Mouse (Mus musculus): ENCODE data around the gene Podxl2. TPM values are rescaled to one million over a fixed set of nuclear protein-coding genes. Genes with fewer than 3 reads are reported as not detected.

Podxl2 gene
- polyA plus RNA-seq (2017; shearing (Covaris generic)) = not detected

DNA sequence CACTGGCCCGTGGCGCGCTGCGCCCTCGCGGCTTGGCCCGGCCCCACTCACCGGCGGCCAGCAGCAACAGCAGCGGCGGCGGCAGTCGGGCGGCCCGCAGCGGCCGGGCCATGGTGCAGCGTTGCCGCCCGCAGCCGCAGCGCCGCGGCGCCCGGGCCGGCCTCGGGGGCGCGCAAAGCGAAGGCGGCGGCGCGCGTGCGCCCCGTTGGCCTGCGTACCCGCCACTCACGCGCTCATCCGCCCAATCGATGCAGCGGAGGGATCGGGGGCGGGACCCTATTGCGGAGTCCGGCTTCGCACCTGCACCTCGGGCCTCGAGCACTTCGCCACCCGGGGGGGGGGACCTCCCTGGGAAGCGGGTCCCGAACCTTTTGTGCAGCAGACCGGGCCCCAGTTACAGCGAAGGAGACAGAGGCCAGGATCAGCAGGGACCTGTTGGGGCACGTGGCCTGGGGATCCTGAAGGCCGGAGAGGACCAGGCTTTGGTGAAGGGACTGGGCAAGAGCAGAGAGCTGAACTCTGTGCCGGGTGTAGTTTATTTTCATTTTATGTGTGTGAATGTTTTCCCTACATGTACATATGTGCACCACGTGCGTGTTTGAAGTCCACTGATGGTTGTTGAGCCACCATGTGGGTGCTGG, at the start of gene Podxl2:
Gene Podxl2, minus strand, starts transcription at position 177 of the 641 bp plus-strand sequence.
- no peak for ATAC-seq

DNA sequence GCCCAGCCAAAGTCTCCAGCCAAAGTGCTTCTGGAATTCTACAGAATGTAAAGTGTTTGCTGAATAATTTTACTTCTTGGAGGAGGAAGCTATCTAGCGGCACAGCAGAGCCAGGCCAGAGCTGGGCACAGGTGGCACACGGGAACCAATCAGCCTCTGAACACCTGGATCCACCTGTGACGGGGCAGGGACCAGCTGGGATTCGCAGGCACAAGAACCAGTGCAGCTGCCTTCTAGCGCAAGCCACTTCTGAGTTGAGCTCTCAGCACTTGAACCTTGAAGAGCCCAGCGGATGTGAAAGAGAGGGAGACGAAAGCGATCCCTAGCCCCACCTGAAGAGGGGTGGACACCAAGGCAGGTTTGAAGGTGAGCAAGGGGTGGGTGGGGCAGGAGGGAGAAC, 44.0 kb upstream of the Podxl2 start:
- no peak for ATAC-seq

DNA sequence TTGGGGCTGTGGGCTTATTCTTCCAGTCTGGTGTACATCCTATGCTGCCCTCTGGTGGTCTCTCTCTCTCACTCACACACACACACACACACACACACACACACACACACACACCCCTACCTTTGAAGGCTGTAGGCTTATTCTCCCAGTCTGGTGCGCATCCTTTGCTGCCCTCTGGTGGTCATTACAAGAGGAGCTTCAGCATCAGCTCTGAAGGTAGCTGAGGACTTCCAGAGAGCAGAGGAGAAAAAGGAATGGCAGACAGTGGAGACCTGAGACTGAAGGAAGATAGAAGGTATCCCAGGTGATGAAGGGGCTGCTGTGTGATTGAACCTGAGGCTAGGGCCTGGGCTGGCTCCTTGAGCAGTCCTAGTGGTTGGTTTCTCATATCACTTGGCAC, 41.3 kb upstream of the Podxl2 start:
- ATAC-seq = peak; percentile 70

DNA sequence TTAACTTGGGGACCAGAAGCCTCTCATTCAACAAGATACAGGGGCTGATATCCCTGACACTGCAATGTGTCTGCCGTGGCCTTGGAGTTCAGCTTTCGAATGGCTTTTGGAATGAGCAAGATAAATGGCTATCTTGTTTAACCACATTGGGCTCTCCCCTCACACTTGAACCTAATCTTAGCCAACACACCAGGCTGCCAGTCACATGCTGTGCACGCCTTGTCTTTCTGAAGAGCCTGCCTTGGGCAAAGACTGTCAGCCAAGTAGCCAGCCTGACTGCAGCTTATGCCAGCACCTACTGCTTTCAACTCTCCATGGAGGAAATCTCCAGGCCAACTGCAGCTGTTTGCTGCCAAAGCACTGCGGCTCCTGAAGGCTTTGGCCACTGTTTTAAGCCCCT, 40.7 kb upstream of the Podxl2 start:
- no peak for ATAC-seq

DNA sequence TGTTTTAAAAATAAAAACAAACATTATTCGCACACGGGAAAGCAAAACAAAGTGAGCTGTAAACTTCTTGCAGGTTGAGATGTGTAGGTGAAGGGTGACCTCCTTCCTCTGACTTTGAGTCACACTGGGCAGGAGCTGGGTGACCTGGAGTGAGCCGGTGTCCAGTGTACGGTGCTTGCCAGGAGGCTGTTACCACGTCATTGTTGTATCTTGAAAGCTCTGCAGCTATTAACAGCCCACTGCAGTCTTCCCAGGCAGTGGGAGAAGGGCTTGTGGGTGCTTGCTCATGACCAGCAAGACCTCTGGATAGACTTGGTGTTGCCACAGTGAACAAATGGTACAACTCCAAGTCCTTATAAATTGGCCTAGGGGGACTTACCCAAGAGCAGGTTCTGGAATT, 40.0 kb upstream of the Podxl2 start:
- ATAC-seq = no peak

DNA sequence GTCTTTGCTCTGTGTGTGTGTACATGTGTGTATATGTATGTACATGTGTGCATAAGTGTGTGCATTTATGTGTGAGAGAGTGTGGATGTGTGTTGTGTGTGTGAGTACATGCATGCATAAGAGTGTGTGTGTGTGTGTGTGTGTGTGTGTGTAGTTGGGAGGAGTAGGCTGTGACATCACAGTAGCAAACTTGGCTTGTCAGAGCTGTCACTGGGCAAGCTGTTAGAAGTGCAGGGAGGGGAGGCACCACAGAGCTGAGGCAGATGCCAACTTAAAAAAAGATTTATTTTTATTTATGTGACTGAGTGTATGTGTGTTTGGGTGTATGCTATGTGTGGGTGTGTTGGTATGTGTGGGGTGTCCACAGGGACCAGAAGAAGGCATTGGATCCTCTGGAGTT, 38.6 kb upstream of the Podxl2 start:
- no peak for ATAC-seq

DNA sequence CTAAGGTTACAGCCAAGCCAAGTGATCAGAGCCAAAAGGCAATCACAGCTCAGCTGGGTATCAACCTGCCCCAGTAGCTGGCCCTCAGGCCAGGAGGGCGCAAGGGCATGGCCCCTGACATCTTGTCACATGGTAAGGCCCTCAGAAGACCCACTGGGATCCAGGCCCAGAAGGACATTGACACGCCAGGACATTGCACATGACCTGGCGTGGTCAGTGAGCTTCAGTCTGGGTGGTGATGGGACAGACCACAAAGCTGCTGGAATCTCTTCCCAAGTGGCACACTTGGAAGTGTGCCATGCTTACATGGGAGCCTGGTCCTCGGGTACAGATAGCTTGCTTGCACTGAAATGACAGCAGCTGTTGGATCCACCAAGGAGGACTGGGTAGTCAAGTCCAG, 38.2 kb upstream of the Podxl2 start:
- ATAC-seq = no peak

DNA sequence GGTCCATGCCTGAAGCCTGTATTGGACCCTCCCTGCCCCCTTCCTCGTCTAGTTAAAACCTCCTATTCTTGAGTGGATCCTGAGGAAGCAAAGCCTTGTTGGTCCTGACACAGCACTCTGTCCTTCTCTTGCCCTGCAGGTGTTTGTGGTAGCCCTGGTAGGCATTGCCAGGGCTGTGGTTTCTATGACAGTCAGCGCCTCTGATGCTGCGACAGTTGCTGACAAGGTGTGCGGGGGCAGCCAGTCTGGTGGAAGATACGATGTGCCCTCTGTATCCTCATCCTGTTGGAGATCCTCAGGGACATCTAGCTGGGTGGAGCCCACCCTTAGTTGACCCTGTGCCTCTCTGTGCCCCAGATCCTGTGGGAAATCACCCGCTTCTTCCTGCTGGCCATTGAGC, 34.3 kb upstream of the Podxl2 start:
- ATAC-seq = no peak

DNA sequence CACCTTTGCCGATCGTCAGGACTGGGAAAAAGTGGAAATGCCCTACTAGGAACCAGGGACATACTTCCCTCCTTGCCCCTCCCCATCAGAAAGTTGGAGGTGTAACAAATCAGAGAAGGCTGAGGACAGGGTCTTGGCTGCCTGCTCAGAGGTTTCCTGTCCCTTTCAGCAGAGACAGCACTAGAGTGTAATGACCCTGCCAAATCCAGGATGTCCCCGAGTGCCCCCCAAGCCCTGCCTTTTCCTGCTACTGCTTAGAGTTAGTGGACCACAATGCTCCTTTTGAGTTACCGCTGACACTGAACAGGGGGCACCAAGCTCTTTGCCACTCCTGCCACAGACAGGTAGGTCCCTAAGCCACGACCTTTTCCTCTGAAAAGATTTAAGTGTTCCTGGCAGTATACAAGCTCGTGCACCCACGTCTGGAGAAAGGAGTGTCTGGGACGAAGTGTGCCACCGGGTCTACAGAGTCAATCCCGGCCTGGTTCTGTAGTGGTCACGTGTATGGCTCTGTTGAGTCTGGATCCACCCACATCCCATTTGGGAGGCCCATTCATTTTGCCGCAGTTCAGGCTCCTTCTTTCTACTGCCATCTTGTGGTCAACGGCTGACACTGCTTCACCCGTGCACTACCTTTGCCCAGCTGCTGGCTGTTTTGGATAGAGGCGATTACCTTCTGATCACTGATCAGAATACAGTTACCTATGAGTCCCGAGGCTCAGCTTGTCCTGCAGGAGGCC, 31.7 kb upstream of the Podxl2 start:
- peak; percentile 39 for ATAC-seq

DNA sequence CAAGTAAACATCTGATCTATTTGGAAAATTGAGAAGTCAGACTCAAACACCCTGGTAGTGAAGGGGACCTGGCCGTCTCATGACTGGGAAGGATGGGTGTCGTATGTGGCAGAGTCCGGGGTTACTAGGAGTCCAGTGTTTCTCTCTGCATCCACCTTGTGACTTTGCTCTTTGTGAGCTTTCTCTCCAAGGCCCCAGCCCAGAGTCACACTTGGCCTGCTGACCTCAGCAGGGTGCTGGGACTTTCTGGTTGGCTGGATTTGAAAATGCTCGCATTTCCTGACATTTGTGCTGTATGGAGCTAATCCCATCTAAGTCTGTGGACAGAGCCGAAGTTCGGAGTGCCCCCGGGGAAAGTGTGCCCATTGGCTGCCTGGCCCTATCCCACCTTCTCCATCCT, 30.2 kb upstream of the Podxl2 start:
- no peak for ATAC-seq

DNA sequence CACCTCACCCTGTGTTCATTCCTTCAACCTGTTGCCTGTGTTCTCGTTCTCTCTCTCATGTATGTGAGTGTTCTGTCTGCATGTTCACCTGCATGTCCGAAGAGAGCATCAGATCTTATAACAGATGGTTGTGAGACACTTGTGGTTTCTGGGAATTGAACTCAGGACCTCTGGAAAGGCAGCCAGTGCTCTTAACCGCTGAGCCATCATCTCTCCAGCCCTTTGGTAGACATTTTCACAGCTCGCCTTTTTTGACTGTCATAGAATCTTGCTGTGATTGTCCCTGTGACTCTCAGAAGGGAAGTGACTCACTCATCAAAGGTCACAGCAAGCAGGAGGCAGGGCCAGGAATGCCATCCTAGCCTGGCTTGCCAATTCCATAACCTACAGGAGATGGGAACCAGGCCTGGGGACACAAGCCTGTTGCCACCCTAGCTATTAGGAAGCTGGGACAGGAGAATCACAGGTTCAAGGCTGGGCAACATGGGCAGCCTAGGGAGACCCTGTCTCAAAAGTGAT, 29.7 kb upstream of the Podxl2 start:
- no peak for ATAC-seq

DNA sequence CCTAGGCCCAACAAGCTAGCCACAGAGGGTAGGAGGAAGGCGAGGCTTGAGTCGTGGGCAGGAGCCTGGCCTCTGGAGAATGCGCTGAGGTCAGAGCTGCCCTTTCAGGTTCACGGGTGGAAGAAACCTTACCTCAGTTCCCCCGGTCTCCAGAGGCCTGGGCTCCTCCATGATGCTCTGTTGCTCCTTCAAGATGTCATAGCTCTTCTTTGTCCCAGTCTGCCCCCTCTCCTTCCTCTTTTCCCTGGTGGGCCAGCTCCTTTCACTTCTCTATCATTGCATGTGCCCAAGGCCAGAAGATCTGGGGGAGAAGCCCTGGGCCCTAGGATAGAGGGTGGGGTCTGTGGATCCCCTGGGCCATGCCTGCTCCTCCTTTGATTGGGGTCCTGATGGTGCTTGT, 28.9 kb upstream of the Podxl2 start:
- ATAC-seq = no peak

DNA sequence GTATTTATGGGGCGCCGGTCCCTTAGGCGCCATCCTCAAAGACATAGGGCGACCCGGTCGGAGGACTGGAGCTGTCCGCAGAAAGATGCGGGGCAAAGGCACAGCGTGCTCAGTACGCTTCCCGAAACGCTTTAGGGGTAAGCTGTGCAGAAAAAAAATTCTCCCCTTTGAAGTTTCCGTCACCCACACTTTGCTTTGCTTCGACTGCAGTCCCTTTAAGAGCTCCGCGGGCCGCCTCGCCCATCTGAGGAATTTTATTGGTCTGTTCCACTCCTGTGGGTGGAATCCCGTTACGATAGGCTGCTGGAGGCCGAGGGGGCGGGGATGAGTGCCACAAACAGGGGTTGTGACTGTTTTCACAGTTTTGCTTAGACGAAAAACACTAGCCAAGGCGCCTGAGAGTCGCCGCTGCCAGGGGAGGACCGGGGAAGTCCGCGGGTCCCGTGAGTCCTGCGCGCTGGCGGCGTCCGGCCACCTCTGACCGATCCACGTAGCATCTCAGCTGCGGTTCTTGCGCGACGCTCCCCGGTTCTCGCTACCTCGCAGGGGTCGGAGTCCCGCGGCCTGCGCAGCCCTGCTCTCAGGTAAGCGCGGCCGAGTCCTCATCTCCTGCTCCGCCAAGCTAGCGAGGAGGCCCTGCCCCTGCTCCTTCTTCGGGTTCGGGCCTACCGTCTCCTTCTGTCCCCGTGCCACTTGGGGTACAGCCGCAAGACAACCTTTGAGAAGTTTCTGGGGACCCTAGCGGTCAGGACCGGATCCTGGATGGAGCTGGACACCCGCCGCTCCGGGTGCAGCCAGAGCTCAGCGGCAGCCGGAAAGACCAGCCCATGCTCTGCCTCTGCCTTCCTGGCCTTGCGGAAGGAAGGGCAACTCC, 27.3 kb upstream of the Podxl2 start, which contains the start of gene Tpra1:
Gene Tpra1, plus strand, starts transcription at position 305 of the 874 bp plus-strand sequence.
- ATAC-seq = peak; percentile 88

DNA sequence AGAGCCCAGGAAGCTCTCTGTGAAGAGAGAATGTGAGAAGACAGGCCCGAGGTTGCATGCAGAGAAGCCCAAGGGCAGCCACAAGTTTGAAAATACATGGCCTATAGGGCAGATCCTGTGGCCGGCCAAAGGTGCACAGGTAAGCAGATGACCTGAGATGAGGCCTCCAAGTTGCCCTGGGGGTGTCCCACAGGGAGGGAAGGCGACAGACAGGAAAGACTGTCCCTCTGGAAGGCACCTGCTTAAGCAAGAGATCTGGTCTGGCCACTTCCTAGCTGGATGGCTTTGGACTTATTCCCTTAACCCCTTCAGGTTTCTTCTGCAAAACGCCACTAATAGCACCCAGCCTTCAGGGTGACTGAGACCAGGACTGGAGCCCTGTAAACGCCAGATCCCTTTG, 26.6 kb upstream of the Podxl2 start:
- no peak for ATAC-seq

DNA sequence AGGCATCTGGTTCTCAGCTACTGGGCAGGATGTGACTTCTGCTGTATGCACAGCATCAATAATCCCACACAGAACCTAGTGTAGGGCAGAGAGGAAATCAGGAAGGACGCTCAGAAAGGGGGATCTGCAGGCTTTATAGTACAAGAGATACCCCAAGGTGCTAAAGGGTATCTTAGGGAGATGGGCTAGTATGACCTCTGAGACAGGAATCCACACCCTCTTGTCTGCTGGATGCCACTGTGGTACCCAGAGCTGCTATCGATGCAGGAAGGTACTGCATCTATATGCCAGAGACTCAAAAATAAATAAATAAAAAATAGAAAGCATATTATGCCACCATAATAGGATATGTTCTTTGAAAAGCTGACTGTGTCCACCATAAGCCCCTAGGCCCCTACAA, 24.8 kb upstream of the Podxl2 start:
- no peak for ATAC-seq

DNA sequence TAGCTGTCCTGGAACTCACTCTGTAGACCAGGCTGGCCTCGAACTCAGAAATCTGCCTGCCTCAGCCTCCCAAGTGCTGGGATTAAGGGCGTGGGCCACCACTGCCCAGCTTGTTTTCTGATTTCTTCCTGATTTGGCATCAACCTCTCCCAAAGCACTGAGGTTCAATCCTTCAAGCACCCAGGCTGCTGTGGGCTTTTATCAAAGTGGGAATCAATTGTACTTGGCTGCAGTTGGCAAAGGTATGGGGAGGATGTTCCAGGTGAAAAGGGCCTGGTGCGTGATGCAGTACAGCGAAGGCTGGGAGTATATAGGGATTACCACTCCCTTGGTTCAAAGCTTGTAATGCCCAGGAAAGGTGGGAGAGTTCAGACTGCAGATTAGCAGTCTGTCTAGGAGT, 24.2 kb upstream of the Podxl2 start:
- ATAC-seq = no peak

DNA sequence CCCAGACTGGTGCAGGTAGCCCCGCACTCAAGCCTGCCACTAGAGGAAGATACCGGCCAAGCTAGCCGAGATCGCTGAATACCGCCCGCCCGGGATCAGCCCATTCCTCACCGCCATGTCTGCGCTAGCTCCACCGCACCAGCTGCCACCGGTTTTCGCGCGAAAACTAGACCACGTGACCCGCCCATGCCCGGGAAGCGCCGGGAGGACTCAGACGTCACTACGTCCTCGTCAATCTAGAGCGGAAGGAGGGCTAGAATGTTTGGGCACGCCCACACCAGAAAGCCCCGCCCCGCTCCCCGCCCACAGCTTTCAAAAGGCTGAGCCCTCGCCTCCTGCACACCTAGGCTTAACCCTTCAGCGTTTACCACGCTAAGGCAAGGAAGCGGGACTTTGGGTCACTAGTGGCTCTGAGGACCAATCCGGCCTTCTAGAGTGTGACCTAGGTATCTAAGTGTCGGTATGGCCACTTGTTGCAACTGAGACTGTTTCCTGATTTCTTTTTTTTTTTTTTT, 23.7 kb upstream of the Podxl2 start, which contains the start of gene Mcm2:
Gene Mcm2, minus strand, starts transcription at position 247 of the 515 bp plus-strand sequence.
- ATAC-seq = peak; percentile 76

DNA sequence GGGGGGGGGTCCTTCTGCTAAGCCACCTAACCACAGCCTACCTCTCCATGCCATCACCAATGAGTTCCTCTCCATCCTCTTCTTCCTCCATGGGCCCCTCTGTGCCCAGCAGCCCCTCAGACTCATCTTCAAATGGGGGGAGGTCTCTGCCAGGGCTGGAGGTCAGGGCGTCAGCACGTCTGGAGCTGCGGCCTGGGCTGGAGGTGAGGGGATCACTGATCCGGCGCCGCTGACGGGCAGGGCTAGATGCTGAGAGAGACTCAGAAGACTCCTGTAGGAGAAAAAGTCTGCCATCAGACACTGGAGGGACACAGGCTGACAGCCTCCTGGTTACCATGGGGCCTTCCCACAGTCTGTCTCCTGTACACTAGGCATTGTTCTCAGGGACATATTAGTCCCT, 22.4 kb upstream of the Podxl2 start:
- ATAC-seq = no peak

DNA sequence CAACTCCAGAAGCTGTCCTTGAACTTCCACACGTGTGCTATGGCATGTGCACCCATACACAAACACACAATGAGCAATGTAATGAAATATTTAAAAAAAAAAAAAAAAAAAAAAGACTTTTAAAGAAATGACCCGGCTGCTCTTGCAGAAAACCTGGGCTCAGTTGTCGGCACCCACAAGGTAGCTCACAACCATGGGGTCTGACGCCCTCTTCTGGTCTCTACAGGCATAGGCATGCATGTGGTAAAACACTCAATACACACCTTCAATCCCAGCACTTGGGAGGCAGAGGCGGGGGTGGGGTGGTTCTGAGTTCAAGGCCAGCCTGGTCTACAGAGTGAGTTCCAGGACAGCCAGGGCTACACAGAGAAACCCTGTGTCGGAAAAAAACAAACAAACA, 21.1 kb upstream of the Podxl2 start:
- ATAC-seq = no peak

DNA sequence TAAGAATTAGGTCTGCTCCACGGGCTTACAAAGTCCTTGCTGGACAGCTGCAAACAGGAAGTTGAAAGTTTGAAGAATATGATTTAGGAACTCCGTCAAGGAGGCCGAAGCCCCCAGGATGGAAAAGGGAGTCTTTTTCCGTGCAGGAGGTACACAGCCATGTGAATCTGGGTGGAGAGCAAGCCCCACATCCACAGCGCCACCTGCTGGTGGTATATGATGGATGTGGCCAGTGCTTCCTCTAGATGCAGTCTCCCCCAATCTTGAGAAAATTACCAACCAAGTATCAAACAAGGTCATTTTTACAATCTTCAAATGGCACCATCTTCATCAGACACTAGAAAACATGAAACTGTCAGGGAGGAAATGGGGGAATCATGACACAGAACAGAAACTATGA, 18.7 kb upstream of the Podxl2 start:
- no peak for ATAC-seq

DNA sequence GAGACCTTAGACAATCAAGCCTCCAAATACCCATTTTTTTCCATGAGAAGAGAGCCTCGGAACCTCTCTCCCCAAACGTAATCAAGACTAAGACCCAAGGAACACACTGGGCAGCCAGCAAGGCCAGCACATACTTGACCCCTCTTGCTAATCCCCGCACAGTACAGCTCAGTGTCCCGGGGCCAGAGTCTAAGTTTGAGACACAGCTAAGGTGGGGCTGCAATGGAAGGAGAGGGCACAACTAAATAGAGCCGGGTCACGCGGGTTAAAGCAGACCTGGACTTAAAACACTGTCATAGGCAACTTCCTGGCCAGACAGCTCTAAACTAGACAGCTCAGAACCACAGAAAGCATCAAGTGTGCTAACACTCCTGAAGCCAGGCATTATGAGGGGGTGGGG, 16.0 kb upstream of the Podxl2 start:
- no peak for ATAC-seq

DNA sequence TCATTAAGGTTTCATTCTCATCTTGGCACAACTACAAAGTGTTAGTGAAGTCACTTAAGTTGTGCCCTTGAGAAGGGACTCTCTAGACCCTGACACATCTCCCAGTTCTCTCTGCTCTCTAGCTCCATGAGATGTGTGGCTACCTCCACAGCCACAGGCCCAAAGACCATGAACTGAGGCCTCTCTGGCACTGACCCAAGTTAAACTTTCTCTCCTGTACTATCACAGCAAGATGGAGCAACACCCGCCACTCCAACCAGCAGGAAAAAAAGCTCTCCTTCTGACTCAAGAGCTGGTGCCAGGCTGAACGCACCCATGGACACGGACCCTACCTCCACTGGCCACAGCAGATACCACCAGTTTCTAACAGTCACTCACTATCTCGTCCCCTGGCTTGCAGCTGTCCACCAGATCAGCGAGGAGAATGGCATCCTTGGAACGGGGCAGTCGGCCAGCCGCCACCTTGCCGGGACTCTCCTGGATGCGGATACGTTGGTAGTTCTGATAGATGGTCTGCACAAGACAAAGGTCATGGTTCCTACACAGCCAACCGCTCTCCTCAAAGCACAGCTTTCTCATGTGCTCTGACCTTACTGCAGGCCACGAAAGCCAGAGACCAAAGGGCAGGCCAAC, 14.7 kb upstream of the Podxl2 start:
- ATAC-seq = no peak

Data from inflammation-experienced regulatory T-cells, adult 6 months (primary cell).